Mouse (Mus musculus): ENCODE measurements around the gene Tiam2.

The Tiam2 gene

GRCm38 (mm10) chr17:3326148-3326902, at the start of gene Tiam2:
TSS of gene Tiam2 (plus strand) at chr17:3326573.
- no peak for DNase-seq

GRCm38 (mm10) chr17:3280321-3280720, 46.1 kb upstream of the Tiam2 start:
- no peak for DNase-seq

GRCm38 (mm10) chr17:3281939-3282338, 44.4 kb upstream of the Tiam2 start:
- DNase-seq = no peak

- DNase-seq = peak; percentile 30
These were observed 41.2 kb upstream of the Tiam2 start for GRCm38 (mm10) chr17:3285030-3285671.

- no peak for DNase-seq
These were observed 40.1 kb upstream of the Tiam2 start for GRCm38 (mm10) chr17:3286123-3286825.

- DNase-seq = peak; percentile 31
These were observed 38.0 kb upstream of the Tiam2 start for GRCm38 (mm10) chr17:3288341-3288740.

- no peak for DNase-seq
These were observed 31.3 kb upstream of the Tiam2 start for GRCm38 (mm10) chr17:3295097-3295496.

GRCm38 (mm10) chr17:3299487-3299886, 26.9 kb upstream of the Tiam2 start:
- DNase-seq = no peak

- no peak for DNase-seq
These were observed 20.4 kb upstream of the Tiam2 start for GRCm38 (mm10) chr17:3305926-3306325.

- peak; percentile 63 for DNase-seq
These were observed 12.4 kb upstream of the Tiam2 start for GRCm38 (mm10) chr17:3313711-3314624.

GRCm38 (mm10) chr17:3314625-3315020, 11.8 kb upstream of the Tiam2 start:
- peak; percentile 20 for DNase-seq

GRCm38 (mm10) chr17:3315581-3315980, 10.8 kb upstream of the Tiam2 start:
- no peak for DNase-seq

GRCm38 (mm10) chr17:3326903-3327279, 518 bp downstream of the Tiam2 start:
- no peak for DNase-seq

GRCm38 (mm10) chr17:3327335-3327734, 962 bp downstream of the Tiam2 start:
- no peak for DNase-seq

- no peak for DNase-seq
These were observed 2.4 kb downstream of the Tiam2 start for GRCm38 (mm10) chr17:3328820-3329219.

- no peak for DNase-seq
These were observed 3.1 kb downstream of the Tiam2 start for GRCm38 (mm10) chr17:3329429-3329828.

- peak; percentile 89 for DNase-seq
These were observed 5.5 kb downstream of the Tiam2 start for GRCm38 (mm10) chr17:3331721-3332461.

GRCm38 (mm10) chr17:3336161-3336739, 9.9 kb downstream of the Tiam2 start:
- DNase-seq = no peak

- DNase-seq = peak; percentile 42
These were observed 10.6 kb downstream of the Tiam2 start for GRCm38 (mm10) chr17:3336887-3337524.

GRCm38 (mm10) chr17:3337525-3337888, 11.1 kb downstream of the Tiam2 start:
- DNase-seq = no peak

GRCm38 (mm10) chr17:3338821-3339220, 12.4 kb downstream of the Tiam2 start:
- DNase-seq = no peak

Data from cerebellum, adult 9-11 months (tissue).